Mouse (Mus musculus) liver, postnatal 0 days (tissue): Measurements from ENCODE around the gene Gpr183. TPM values are rescaled to one million over a fixed set of nuclear protein-coding genes. Genes with fewer than 3 reads are reported as not detected.
A peak's percentile ranks its signal among the peaks of the same experiment; 100 is the strongest.

Experiments
- ATAC-seq: fragments of 200-750 bp; cut with Nextera tagmentation; 2 replicates; pipeline ENCODE4 v1.8.0; 2017; ENCODE audit warnings: mild to moderate bottlenecking, moderate library complexity
- DNase-seq: peaks from one replicate; pipeline ENCODE4 v3.0.0-alpha.2; 2016
- H3K27ac ChIP-seq: fragments of 300-500 bp; sonication (generic); 2 replicates; pipeline ENCODE4 v1.5.1; 2014; ENCODE audit warnings: antibody characterized with exemption, moderate library complexity, mild to moderate bottlenecking, low read depth
- H3K27me3 ChIP-seq: fragments of 300-500 bp; sonication (generic); 2 replicates; pipeline ENCODE4 v1.6.1; 2014; ENCODE audit warnings: low read length, control low read depth, mixed read lengths; ENCODE audit not compliant: insufficient read depth
- H3K36me3 ChIP-seq: fragments of 300-500 bp; sonication (generic); replicated peaks from 2 replicates; pipeline ENCODE4 v1.6.1; 2014; ENCODE audit warnings: mild to moderate bottlenecking, control low read depth, low read length, moderate library complexity, mixed read lengths; ENCODE audit not compliant: insufficient read depth
- H3K4me1 ChIP-seq: fragments of 300-500 bp; sonication (generic); 2 replicates; pipeline ENCODE4 v1.6.1; 2014; ENCODE audit warnings: antibody characterized with exemption, mild to moderate bottlenecking, control low read depth; ENCODE audit not compliant: insufficient read depth
- H3K4me2 ChIP-seq: fragments of 300-500 bp; sonication (generic); 2 replicates; pipeline ENCODE4 v1.6.1; 2014; ENCODE audit warnings: low read depth, mild to moderate bottlenecking, low read length, moderate library complexity, mixed read lengths
- H3K4me3 ChIP-seq: fragments of 300-500 bp; sonication (generic); 2 replicates; pipeline ENCODE4 v1.5.1; 2014; ENCODE audit warnings: low read depth, low read length
- H3K9ac ChIP-seq: fragments of 300-500 bp; sonication (generic); replicated peaks from 2 replicates; pipeline ENCODE4 v1.6.1; 2014; ENCODE audit warnings: mild to moderate bottlenecking, moderate library complexity
- H3K9me3 ChIP-seq: fragments of 300-500 bp; sonication (generic); 2 replicates; pipeline ENCODE4 v1.6.1; 2016; ENCODE audit warnings: mild to moderate bottlenecking, control low read depth, low read length, mixed read lengths
- CTCF ChIP-seq: sonication (generic); IDR thresholded peaks from 2 replicates; pipeline ENCODE4 v1.5.1; 2016; ENCODE audit warnings: antibody characterized with exemption, low read depth
- EP300 ChIP-seq: IDR thresholded peaks from 2 replicates; pipeline ENCODE4 v1.6.1; 2016; ENCODE audit warnings: antibody characterized with exemption, low read depth, mild to moderate bottlenecking
- WGBS: fragments of 180-500 bp; shearing (Covaris S2); extraction: QIAGEN DNeasy Blood & Tissue Kit; methylation state at CpG from one replicate; pipeline ENCODE4 v1.1.7; 2014; ENCODE audit not compliant: insufficient replicate concordance; 5-methylcytosine and 5-hydroxymethylcytosine counted together
- polyA plus RNA-seq: library from polyadenylated mRNA; unstranded; fragments of >200 nt; fragmentation: Nextera tagmentation; extraction: Ambion mirVana; gene quantifications from 2 replicates; pipeline ENCODE4 v1.2.1, GENCODE M21; 2015

The Gpr183 gene
- polyA plus RNA-seq, 1 experiment from 2014 or later = 0.95 TPM

DNA sequence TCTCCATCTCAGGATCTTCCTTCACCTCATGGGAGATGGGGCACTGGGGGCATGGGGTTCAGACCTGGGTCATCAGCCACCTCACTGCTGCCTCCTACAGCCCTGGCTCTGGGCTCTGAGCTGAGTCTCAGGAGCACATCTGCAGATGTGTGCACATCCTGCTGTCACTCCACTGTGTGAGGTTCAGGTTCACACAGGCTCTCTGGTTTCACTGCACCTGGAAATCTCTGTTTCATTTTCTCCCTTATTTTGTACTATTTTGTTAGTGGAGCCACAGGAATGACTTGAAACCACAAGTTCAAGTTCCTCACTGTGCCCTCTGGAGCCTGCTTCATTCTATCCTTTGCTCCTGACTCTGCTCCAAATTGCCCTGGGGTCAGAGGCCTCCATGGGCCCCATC is 26.9 kb upstream of the Gpr183 start:
- Histone ChIP-seq H3K27me3 (no peaks in the 10 kb centered on the region), H3K9ac (no peak overlapping the region), H3K4me3 (no peak overlapping the region), H3K4me1 (peaks cover 23% of the 10 kb centered on the region), H3K9me3 (no peaks in the 10 kb centered on the region), H3K4me2 (no peak overlapping the region), H3K36me3 (peaks cover 13% of the 10 kb centered on the region), H3K27ac (0 out of 2 replicates have a peak overlapping the region, but pooled peaks have one; percentile 16)
- no peak for DNase-seq
- 0 out of 2 replicates have a peak, but pooled peaks have one; percentile 16 for TF ChIP-seq CTCF
- no peak for TF ChIP-seq EP300
- no peak for ATAC-seq

DNA sequence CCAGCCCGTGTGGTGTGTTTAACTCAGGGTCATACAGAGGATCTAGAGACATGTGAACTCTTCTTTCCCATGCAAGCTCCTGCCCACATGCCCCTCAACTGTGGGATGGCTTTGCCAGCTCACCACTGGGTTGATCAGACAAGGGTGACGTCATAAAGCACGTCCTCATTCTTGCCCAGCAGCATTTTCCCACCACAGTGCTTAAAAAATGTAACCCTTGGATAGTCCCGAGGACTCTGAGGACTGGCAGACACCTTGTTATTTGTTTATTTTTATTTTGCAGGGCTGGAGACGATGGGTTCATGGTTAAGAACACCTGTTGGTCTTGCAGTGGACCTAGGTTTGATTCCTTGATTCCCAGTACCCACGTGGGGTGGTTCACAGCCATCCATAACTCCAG is 25.9 kb upstream of the Gpr183 start:
- Histone ChIP-seq H3K9ac (no peak overlapping the region), H3K9me3 (no peaks in the 10 kb centered on the region), H3K27me3 (no peaks in the 10 kb centered on the region), H3K4me1 (peaks cover 20% of the 10 kb centered on the region), H3K36me3 (peaks cover 8% of the 10 kb centered on the region), H3K27ac (no peak overlapping the region), H3K4me3 (no peak overlapping the region), H3K4me2 (no peak overlapping the region)
- WGBS = 79% methylated on average over 6 of the region's 6 CpGs
- TF ChIP-seq EP300 (no peak), CTCF (no peak)
- no peak for ATAC-seq
- DNase-seq = no peak

DNA sequence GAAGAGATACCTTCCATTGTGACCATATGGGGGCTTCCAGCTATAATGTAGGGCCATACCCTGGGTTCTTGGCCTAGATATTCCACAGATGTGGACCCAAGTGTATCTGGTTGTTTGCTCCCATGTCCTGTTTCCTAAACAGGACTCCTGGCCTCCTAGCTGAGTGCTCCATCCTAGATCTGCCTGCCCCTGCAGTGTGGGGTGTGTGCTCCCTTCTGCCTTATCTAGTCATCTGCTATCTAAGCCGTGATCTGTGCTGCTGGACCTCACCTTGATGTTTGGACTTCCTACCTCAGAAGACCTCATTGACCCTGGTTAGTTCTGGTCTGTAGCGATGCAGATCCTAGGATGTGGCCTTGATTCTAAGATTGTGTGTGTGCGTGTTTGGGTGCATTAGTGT is 24.9 kb upstream of the Gpr183 start:
- no peaks in the 10 kb centered on the region for H3K9me3 ChIP-seq
- no peak for ATAC-seq
- no peaks in the 10 kb centered on the region for H3K27me3 ChIP-seq
- WGBS = 68% methylated on average over 3 of the region's 3 CpGs
- H3K4me1 ChIP-seq = peaks cover 20% of the 10 kb centered on the region
- TF ChIP-seq EP300 = no peak
- TF ChIP-seq CTCF = no peak
- no peak overlapping the region for H3K27ac ChIP-seq
- H3K9ac ChIP-seq = no peak overlapping the region
- no peak overlapping the region for H3K4me3 ChIP-seq
- DNase-seq = no peak
- peaks cover 4% of the 10 kb centered on the region for H3K36me3 ChIP-seq
- H3K4me2 ChIP-seq = no peak overlapping the region

DNA sequence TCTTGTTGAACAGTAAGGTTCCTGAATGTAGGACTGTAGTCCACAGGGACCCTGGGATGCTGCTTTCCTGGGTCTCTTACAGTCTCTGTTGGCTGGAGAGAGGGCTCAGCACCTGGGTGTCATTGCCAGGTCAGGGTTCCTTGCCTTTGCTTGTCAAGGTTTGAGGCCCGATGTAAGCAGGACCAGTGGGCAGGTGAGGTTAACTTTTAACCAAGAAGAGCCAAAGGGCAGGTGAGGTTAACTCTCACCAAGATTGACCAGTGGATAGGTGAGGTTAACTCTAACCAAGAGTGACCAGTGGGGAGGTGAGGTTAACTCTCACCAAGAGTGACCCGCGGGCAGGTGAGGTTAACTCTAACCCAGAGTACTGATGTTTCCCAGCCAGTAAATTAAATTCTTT is 24.3 kb upstream of the Gpr183 start:
- peaks cover 3% of the 10 kb centered on the region for H3K36me3 ChIP-seq
- no peak overlapping the region for H3K4me3 ChIP-seq
- no peak overlapping the region for H3K4me2 ChIP-seq
- 72% methylated on average over 3 of the region's 3 CpGs for WGBS
- no peak overlapping the region for H3K27ac ChIP-seq
- H3K27me3 ChIP-seq = no peaks in the 10 kb centered on the region
- DNase-seq (no peak), ATAC-seq (no peak)
- H3K9me3 ChIP-seq = no peaks in the 10 kb centered on the region
- no peak for TF ChIP-seq CTCF
- TF ChIP-seq EP300 = no peak
- peaks cover 20% of the 10 kb centered on the region for H3K4me1 ChIP-seq
- H3K9ac ChIP-seq = no peak overlapping the region

DNA sequence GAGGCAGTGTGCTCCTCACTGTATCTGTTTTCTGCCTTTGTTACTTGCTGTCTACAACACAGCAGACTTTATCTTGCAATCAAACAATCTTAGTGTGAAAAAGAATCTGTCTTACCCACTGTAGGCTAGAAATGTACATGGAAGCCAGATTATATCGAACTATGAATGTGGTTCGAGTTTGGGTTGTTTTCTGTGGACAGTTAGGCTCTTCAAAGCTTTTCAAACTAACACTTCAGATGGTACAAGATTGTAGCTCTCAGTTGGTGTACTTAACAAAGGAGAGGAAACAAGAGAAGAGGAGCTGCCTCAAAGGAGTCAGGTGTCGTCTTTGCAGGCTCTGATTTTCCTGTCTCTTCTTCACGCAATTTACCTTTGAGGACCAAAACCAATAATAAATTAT is 22.7 kb upstream of the Gpr183 start:
- Histone ChIP-seq H3K27me3 (no peaks in the 10 kb centered on the region), H3K4me3 (no peak overlapping the region), H3K4me2 (no peak overlapping the region), H3K9me3 (no peaks in the 10 kb centered on the region), H3K9ac (no peak overlapping the region), H3K4me1 (peaks cover 22% of the 10 kb centered on the region), H3K27ac (peak overlapping the region; percentile 57; the same call in 1 of the 2 replicates), H3K36me3 (no peaks in the 10 kb centered on the region; the same call in 1 of the 2 replicates)
- ATAC-seq = no peak
- TF ChIP-seq CTCF (no peak), EP300 (no peak)
- 74% methylated on average over 4 of the region's 4 CpGs for WGBS
- no peak for DNase-seq

DNA sequence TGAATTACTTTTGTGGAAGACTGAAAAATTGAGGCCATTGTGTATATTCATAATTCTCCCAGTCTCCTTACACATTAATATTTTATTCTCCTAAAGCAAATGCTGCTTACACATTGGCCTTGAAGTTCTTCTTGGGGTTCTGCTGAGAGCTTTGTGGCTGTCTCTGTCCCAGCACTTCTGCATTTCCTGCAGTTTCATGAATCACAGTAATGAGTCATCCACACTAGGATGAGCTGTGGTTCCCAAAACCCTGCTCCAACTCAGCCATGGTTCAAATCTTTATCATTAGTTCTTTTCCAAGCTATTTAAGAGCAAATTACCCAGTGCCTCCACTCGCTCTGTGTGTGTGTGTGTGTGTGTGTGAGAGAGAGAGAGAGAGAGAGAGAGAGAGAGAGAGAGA is 22.3 kb upstream of the Gpr183 start:
- Histone ChIP-seq H3K27ac (peak overlapping the region; percentile 60), H3K4me2 (no peak overlapping the region), H3K27me3 (no peaks in the 10 kb centered on the region), H3K4me1 (peaks cover 19% of the 10 kb centered on the region), H3K9ac (no peak overlapping the region), H3K36me3 (no peaks in the 10 kb centered on the region; the same call in 1 of the 2 replicates), H3K4me3 (no peak overlapping the region), H3K9me3 (no peaks in the 10 kb centered on the region)
- DNase-seq = no peak
- no peak for TF ChIP-seq CTCF
- TF ChIP-seq EP300 = no peak
- 74% methylated on average over 1 of the region's 1 CpGs for WGBS
- no peak for ATAC-seq

DNA sequence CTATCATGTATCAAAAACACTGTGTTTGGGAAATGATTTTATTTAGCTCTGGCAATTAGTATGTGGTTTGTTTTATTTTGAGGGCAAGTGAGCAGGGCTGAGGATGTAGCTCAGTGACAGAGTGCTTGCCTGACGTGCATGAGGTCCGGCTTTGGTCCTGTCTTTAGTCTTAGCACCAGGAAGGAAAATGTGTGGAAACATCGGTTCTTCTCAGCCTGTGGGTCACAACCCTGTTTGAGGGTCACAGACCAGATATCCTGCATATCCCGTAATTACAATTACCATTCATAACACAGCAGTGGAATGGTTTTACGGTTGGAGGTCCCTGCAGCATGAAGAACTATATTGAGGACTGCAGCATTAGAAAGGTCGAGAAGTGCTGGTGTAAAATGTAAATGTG is 21.0 kb upstream of the Gpr183 start:
- peak; percentile 26; the same call in 1 of the 2 replicates for ATAC-seq
- no peak for TF ChIP-seq CTCF
- TF ChIP-seq EP300 = no peak
- WGBS = 61% methylated on average over 6 of the region's 6 CpGs
- Histone ChIP-seq H3K9me3 (no peaks in the 10 kb centered on the region), H3K27ac (no peak overlapping the region), H3K4me3 (no peak overlapping the region), H3K4me2 (no peak overlapping the region), H3K27me3 (no peaks in the 10 kb centered on the region), H3K36me3 (no peaks in the 10 kb centered on the region; the same call in 1 of the 2 replicates), H3K9ac (no peak overlapping the region), H3K4me1 (peaks cover 18% of the 10 kb centered on the region)
- DNase-seq = no peak
